Mouse (Mus musculus) MEL (cell line): Measurements from ENCODE around the gene Cbx8.

Experiments
- CTCF ChIP-seq, 3 experiments: IDR thresholded peaks in 2 of 3; conservative IDR thresholded peaks in 1 of 3; 2 replicates each; pipeline ENCODE4 v1.5.1; 2011 to 2012; ENCODE audit warnings: low read length in 3 of 3, low read depth in 2 of 3, mild to moderate bottlenecking in 2 of 3, improper control_type of control experiment in 1 of 3, inconsistent platforms in 1 of 3, mixed read lengths in 1 of 3, moderate library complexity in 1 of 3; ENCODE audit not compliant: control insufficient read depth in 1 of 3, insufficient read depth in 1 of 3, poor library complexity in 1 of 3, severe bottlenecking in 1 of 3
- ZC3H11A ChIP-seq: IDR thresholded peaks from 2 replicates; pipeline ENCODE4 v1.6.1; 2012; ENCODE audit warnings: low read depth, mild to moderate bottlenecking, inconsistent platforms, low read length, improper control_type of control experiment

DNA sequence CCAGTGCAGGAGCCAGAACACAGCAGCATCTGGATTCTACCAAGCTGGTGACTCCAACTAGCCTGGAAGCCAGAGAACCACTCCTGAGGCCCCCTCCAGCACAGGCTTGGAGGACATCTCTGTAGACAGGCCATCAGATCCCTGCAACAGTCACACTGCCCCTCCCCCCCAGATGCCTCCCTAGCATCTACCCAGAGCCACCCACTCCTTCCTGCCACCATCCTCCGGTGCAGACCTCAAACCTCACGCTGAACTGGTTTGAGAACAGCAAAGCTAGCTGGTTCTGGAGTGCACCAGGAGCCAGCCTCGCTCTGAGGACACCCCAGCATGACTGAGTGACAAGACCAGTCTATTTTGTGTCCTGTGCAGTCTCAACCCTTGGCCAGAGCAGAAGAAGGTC, 48.0 kb downstream of the Cbx8 start:
- TF ChIP-seq CTCF (IDR thresholded peaks at IDR 0.05 in 2 of 3, conservative IDR thresholded peaks at IDR 0.05 in 1 of 3; ENCODE audit: control insufficient read depth in 1 of 3, insufficient read depth in 1 of 3, low read depth in 2 of 3, low read length in 3 of 3, poor library complexity in 1 of 3, severe bottlenecking in 1 of 3): no peak
- TF ChIP-seq ZC3H11A: no peak
